Mouse (Mus musculus) kidney, postnatal 0 days (tissue): ENCODE measurements around the gene Fam155a. TPM values are rescaled to one million over a fixed set of nuclear protein-coding genes. Genes with fewer than 3 reads are reported as not detected.

Experiments used
- ATAC-seq: fragments of 200-750 bp; cut with Nextera tagmentation; replicated peaks from 2 replicates; pipeline ENCODE4 v1.8.0; 2017; ENCODE audit warnings: low read depth, moderate number of reproducible peaks, moderate TSS enrichment, moderate library complexity; ENCODE audit not compliant: low FRiP score
- DNase-seq: peaks from one replicate; pipeline ENCODE4 v3.0.0-alpha.2; 2016; ENCODE audit warnings: low spot score
- H3K27ac ChIP-seq: fragments of 300-500 bp; sonication (generic); 2 replicates; pipeline ENCODE4 v1.5.1; 2014; ENCODE audit warnings: mild to moderate bottlenecking
- H3K27me3 ChIP-seq: fragments of 300-500 bp; sonication (generic); 2 replicates; pipeline ENCODE4 v1.6.1; 2014; ENCODE audit warnings: low read length, mixed read lengths; ENCODE audit not compliant: insufficient read depth
- H3K36me3 ChIP-seq: fragments of 300-500 bp; sonication (generic); 2 replicates; pipeline ENCODE4 v1.6.1; 2014; ENCODE audit warnings: low read length, mixed read lengths; ENCODE audit not compliant: insufficient read depth
- H3K4me1 ChIP-seq: fragments of 300-500 bp; sonication (generic); replicated peaks from 2 replicates; pipeline ENCODE4 v1.6.1; 2014; ENCODE audit warnings: antibody characterized with exemption, low read length, mixed read lengths; ENCODE audit not compliant: insufficient read depth
- H3K4me2 ChIP-seq: fragments of 300-500 bp; sonication (generic); 2 replicates; pipeline ENCODE4 v1.6.1; 2014; ENCODE audit warnings: mild to moderate bottlenecking, low read length, moderate library complexity, mixed read lengths
- H3K4me3 ChIP-seq: fragments of 300-500 bp; sonication (generic); replicated peaks from 2 replicates; pipeline ENCODE4 v1.5.1; 2014; ENCODE audit warnings: low read depth, low read length
- H3K9ac ChIP-seq: fragments of 300-500 bp; sonication (generic); 2 replicates; pipeline ENCODE4 v1.6.1; 2014; ENCODE audit warnings: low read depth, low read length
- H3K9me3 ChIP-seq: fragments of 300-500 bp; sonication (generic); replicated peaks from 2 replicates; pipeline ENCODE4 v1.6.1; 2016; ENCODE audit warnings: low read length, inconsistent platforms, mixed read lengths
- CTCF ChIP-seq: IDR thresholded peaks from 2 replicates; pipeline ENCODE4 v1.5.1; 2016; ENCODE audit warnings: antibody characterized with exemption, low read depth, mild to moderate bottlenecking, moderate library complexity
- WGBS: fragments of 180-500 bp; shearing (Covaris S2); extraction: QIAGEN DNeasy Blood & Tissue Kit; methylation state at CpG from one replicate; pipeline ENCODE4 v1.1.7; 2014; 5-methylcytosine and 5-hydroxymethylcytosine counted together
- microRNA-seq: library from miRNA; unstranded; fragments of <30 nt; microRNA quantifications from one replicate; pipeline ENCODE4, GENCODE M21; 2016
- polyA plus RNA-seq: library from polyadenylated mRNA; unstranded; fragments of >200 nt; fragmentation: Nextera tagmentation; extraction: Ambion mirVana; gene quantifications from 2 replicates; pipeline ENCODE4 v1.2.1, GENCODE M21; 2015

Gene Fam155a
- polyA plus RNA-seq, 1 experiment from 2014 or later = 0.14 TPM

GRCm38 (mm10) chr8:9159322-9159721 is 611.6 kb downstream of the Fam155a start:
- no peaks in the 10 kb centered on the region for H3K9me3 ChIP-seq
- H3K4me2 ChIP-seq = no peak overlapping the region
- no peak for ATAC-seq
- no peaks in the 10 kb centered on the region for H3K4me1 ChIP-seq
- H3K9ac ChIP-seq = no peak overlapping the region
- H3K4me3 ChIP-seq = no peak overlapping the region
- 43% methylated on average over 7 of the region's 7 CpGs for WGBS
- H3K27ac ChIP-seq = no peak overlapping the region
- H3K27me3 ChIP-seq = no peaks in the 10 kb centered on the region
- TF ChIP-seq CTCF = no peak
- DNase-seq = no peak
- H3K36me3 ChIP-seq = no peaks in the 10 kb centered on the region

DNA sequence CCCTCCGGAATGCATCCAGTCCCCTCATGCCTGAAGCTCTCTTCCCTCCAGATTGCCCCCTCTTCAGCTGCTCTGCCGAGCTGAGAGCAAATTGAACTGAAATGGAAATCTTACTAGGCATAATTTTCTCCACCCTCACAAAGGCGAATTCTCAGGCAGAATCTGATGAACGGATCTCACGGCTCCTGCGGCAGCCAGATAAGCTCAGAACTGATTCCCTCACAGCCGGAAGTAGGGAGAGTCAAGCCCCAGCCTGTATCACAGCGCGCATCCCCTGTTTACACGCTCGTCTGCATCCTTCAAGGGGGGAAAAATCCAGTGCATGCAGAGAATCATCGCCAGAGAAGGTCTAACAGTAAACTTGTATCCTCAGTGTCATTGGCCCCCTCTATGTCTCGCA is 612.3 kb downstream of the Fam155a start:
- no peak for DNase-seq

GRCm38 (mm10) chr8:9157141-9157781 is 613.7 kb downstream of the Fam155a start:
- Histone ChIP-seq H3K4me1 (no peaks in the 10 kb centered on the region), H3K9ac (no peak overlapping the region), H3K27ac (no peak overlapping the region), H3K36me3 (no peaks in the 10 kb centered on the region), H3K4me2 (no peak overlapping the region), H3K9me3 (no peaks in the 10 kb centered on the region), H3K4me3 (no peak overlapping the region), H3K27me3 (no peaks in the 10 kb centered on the region)
- WGBS = 21% methylated on average over 23 of the region's 23 CpGs
- no peak for TF ChIP-seq CTCF
- no peak for DNase-seq
- ATAC-seq = no peak

More for the DNA sequence above, 612.3 kb downstream of the Fam155a start:
- Histone ChIP-seq H3K4me1 (no peaks in the 10 kb centered on the region), H3K9me3 (no peaks in the 10 kb centered on the region), H3K27me3 (no peaks in the 10 kb centered on the region), H3K9ac (no peak overlapping the region), H3K4me3 (no peak overlapping the region), H3K27ac (no peak overlapping the region), H3K36me3 (no peaks in the 10 kb centered on the region), H3K4me2 (no peak overlapping the region)
- no peak for ATAC-seq
- WGBS = 83% methylated on average over 13 of the region's 13 CpGs
- TF ChIP-seq CTCF = no peak

Small RNA genes within 50 kb of the gene (microRNA-seq; reads per million reads assigned to microRNA genes)
- gene Gm47312 = not detected

Other genes starting within 250 kb of the Fam155a start
- gene Gm10217, start 93.1 kb upstream of the Fam155a start, polyA plus RNA-seq = not detected in 2 replicates
- gene Lig4, start 206.5 kb upstream of the Fam155a start, polyA plus RNA-seq = 4.1 and 5.0 TPM in 2 replicates
- gene Abhd13, start 206.5 kb upstream of the Fam155a start, polyA plus RNA-seq = 16.3 and 18.1 TPM in 2 replicates
- gene Tnfsf13b, start 235.3 kb upstream of the Fam155a start, polyA plus RNA-seq = 7.2 and 8.9 TPM in 2 replicates